Mouse (Mus musculus) Patski (cell line): Measurements from ENCODE around the gene Hoxa1. TPM values are rescaled to one million over a fixed set of nuclear protein-coding genes. Genes with fewer than 3 reads are reported as not detected.
A peak's percentile ranks its signal among the peaks of the same experiment; 100 is the strongest.

Experiments used
- ATAC-seq: fragments of 100-300 bp; one replicate; pipeline ENCODE4 v1.8.0; 2021
- CTCF ChIA-PET: fragments of 350-600 bp; sonication (Branson Sonifier 250); formaldehyde crosslinking; loops from one replicate; lab custom pipeline; 2022; ENCODE audit warnings: inconsistent platforms; lab: Charles Lee
- POLR2A ChIA-PET: fragments of 350-600 bp; sonication (Branson Sonifier 250); formaldehyde crosslinking; loops from one replicate; lab custom pipeline; 2022; ENCODE audit warnings: antibody characterized with exemption, inconsistent platforms; lab: Charles Lee
- DNase-seq: peaks from one replicate; pipeline ENCODE4 v3.0.0-alpha.2; 2011; ENCODE audit warnings: low read depth, low spot score
- H3K27me3 ChIP-seq: fragments of 371-371 bp; one replicate; pipeline ENCODE4 v1.5.1; 2021
- CTCF ChIP-seq: fragments of 100-300 bp; IDR thresholded peaks from one replicate; pipeline ENCODE4 v1.5.1; 2021
- in situ Hi-C: fragments of 300-500 bp; cut with MboI; formaldehyde crosslinking; loops from 3 replicates; pipeline ENCODE4 v1.11.1; 2018; ENCODE audit warnings: low pct_unique_long_range_greater_than_20kb, mixed read lengths
- polyA plus RNA-seq: library from polyadenylated mRNA; unstranded; gene quantifications from one replicate; pipeline ENCODE4 v1.2.3, GENCODE M21; 2021

Gene Hoxa1
- polyA plus RNA-seq, 1 experiment from 2014 or later: 3.6 TPM

- DNase-seq: no peak
These were observed 24.7 kb upstream of the Hoxa1 start for GRCm38 (mm10) chr6:52182793-52183192.

DNA sequence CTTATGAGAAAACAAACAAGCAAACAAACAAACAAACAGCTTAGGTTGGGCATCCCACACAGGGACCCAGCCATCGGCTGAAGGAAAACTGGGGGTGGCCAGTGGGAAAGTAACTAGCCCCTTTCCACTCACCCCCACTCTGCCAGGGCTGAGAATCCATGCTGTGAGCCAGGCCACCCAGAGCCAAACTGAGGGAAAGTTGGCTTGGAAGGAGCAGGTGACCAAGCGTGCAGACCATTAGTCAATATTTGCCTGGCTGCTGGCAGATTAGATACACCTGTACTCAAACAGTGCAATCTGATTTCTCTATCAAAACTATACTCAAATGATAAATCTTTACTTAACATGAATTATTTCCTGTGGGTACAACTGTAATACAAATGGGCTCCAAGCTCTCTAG lies 23.9 kb upstream of the Hoxa1 start:
- DNase-seq: no peak
- no peak for ATAC-seq
- no peaks in the 10 kb centered on the region for H3K27me3 ChIP-seq
- no peak for TF ChIP-seq CTCF
- ChIA-PET CTCF (interaction anchor here (1.3 to 1.6 kb wide), 2 partner anchors 23 to 180 kb away, joined by 4 read pairs; partner anchors contain the start of gene Hoxa5), POLR2A (interaction anchor here (0.6 to 16.4 kb wide), 6 partner anchors 7 to 1406 kb away, joined by 3 to 378 read pairs (median 4); partner anchors contain the start of genes Gm28308, Hoxa10, Hoxa3 and Hoxa6)
- in situ Hi-C loops: no loop called here

More at GRCm38 (mm10) chr6:52182793-52183192, 24.7 kb upstream of the Hoxa1 start:
- ChIA-PET CTCF (interaction anchor here (1.3 to 1.8 kb wide), 5 partner anchors 21 to 184 kb away, joined by 4 to 5 read pairs (median 5); partner anchors contain the start of gene Hoxa5), POLR2A (interaction anchor here (0.9 to 16.4 kb wide), 6 partner anchors 8 to 63 kb away, joined by 3 to 378 read pairs (median 4); partner anchors contain the start of genes Gm28308, Hoxa10, Hoxa11 and Hoxa3)
- H3K27me3 ChIP-seq: no peaks in the 10 kb centered on the region
- ATAC-seq: no peak
- in situ Hi-C loops: no loop called here
- no peak for TF ChIP-seq CTCF

DNA sequence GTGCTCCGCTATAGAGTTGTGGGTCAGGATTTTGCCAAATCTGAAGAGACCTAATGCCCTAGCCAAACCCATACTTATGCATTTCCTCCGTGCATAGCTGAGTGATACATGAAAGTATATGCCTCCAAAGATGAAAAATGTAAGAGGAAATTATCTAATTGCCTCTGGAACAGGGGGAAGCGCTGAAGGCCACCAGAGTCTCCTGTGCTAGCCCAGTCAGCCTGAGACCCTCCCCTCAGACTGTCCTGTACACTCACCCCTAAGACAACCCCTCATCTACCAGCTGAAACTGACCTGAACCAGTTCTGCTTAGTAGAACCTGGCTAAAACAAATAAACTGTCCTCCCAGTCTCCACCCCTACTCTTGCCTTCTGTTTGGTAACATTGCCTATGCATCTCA lies 22.6 kb upstream of the Hoxa1 start:
- ChIA-PET POLR2A (interaction anchor here (16.4 kb wide), 1 partner anchor 44 kb away, joined by 378 read pairs; the partner anchor contains the start of genes Gm28308, Hoxa10, Hoxa3 and Hoxa6), CTCF (interaction anchor here (1.6 kb wide), 1 partner anchor 20 kb away, joined by 4 read pairs; no protein-coding TSS in a partner anchor)
- DNase-seq (no peak), ATAC-seq (no peak)
- no peaks in the 10 kb centered on the region for H3K27me3 ChIP-seq
- in situ Hi-C loops: no loop called here
- no peak for TF ChIP-seq CTCF

DNA sequence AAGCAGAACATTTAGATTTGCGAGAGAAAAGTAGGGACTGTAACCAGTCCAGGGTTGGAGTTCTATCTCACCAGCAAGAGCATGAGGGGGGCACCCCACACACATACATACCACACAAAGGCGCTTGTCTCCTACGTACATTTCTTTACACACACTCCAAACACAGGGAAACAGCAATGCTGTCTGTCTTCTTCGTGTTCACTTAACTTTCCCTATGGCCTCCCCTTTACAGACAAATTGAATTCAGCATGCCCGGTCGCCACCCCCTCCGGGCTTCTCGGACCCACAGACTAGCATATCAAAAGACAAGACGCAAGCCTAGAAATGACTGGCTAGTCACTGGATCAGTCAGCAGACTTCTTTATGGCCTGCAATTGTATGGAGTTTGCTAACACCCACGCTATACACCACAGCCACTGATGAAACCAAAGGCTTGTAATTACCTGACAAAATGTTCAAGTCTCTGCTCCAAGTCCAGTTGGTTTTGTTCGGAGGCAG lies 22.1 kb upstream of the Hoxa1 start:
- no peak for ATAC-seq
- TF ChIP-seq CTCF: no peak
- H3K27me3 ChIP-seq: no peaks in the 10 kb centered on the region
- in situ Hi-C loops: no loop called here
- no peak for DNase-seq
- ChIA-PET CTCF (interaction anchor here (0.7 to 1.6 kb wide), 3 partner anchors 20 to 30 kb away, joined by 3 to 4 read pairs (median 3); no protein-coding TSS in a partner anchor), POLR2A (interaction anchor here (1.4 to 16.4 kb wide), 3 partner anchors 12 to 179 kb away, joined by 6 to 378 read pairs (median 6); partner anchors contain the start of genes Gm28308, Hoxa10, Hoxa3 and Hoxa4)

DNA sequence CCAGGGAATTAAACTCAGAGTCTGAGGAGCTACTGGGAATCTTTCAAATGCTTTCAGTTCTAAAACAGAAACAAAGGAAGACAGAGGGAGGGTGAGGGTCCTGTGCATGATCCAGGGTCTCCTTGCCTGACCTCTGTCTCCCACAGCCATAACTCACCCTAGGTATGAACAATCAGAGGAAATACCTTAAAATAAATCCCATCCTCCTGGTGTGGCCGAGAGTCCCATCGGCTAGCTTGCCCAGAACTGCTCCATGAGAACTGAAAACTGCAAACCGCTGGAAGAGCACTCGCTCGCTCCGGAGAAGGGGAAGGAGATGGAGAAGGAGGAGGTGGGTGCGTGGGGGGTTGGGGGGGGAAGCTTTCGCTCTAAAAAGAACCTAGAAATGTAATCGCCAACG lies 21.6 kb upstream of the Hoxa1 start:
- no peak for ATAC-seq
- POLR2A ChIA-PET: interaction anchor here (1.4 to 16.4 kb wide), 3 partner anchors 12 to 179 kb away, joined by 6 to 378 read pairs (median 6); partner anchors contain the start of genes Gm28308, Hoxa10, Hoxa3 and Hoxa4
- no peaks in the 10 kb centered on the region for H3K27me3 ChIP-seq

GRCm38 (mm10) chr6:52178918-52179665 lies 21.0 kb upstream of the Hoxa1 start:
- in situ Hi-C loops: loop anchor here (10.0 kb wide), 1 partner anchor 46 kb away; the partner anchor contains the start of gene Hoxa7

More for the DNA sequence above, 21.6 kb upstream of the Hoxa1 start:
- in situ Hi-C loops: loop anchor here (10.0 kb wide), 1 partner anchor 45 kb away; the partner anchor contains the start of gene Hoxa7
- TF ChIP-seq CTCF: no peak
- CTCF ChIA-PET: interaction anchor here (0.7 to 2.1 kb wide), 6 partner anchors 11 to 179 kb away, joined by 3 to 5 read pairs (median 3); partner anchors contain the start of gene Hoxa7
- DNase-seq: no peak

DNA sequence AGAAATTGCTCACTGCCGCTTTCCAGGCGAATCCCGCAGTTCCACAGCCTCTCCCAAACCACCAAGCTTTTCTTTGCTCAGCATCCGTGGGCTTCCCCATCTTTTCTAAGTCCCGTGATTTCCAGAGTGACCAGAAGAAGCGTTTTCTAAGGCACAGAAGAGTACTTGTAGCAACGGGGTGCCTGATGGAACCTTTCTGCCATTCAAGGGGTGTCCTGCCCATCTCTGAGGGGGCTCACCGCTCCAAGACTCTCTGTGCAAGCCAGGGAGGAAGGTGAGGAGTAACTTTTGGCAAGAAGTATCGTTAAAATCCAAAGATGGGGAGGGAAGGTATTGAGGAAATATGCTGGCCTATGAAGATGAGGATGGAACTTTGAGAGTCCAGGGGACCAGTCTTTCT lies 19.7 kb upstream of the Hoxa1 start:
- TF ChIP-seq CTCF: no peak
- no peak for ATAC-seq
- ChIA-PET POLR2A (interaction anchor here (0.8 to 16.4 kb wide), 7 partner anchors 14 to 68 kb away, joined by 3 to 378 read pairs (median 6); partner anchors contain the start of genes Gm28308, Hoxa1, Hoxa10 and Hoxa11), CTCF (interaction anchor here (0.7 to 2.1 kb wide), 11 partner anchors 18 to 68 kb away, joined by 3 to 8 read pairs (median 5); partner anchors contain the start of genes Hoxa11, Hoxa5, Hoxa7 and Hoxa9)
- in situ Hi-C loops: loop anchor here (10.0 kb wide), 1 partner anchor 47 kb away; the partner anchor contains the start of gene Hoxa7
- no peak for DNase-seq
- no peaks in the 10 kb centered on the region for H3K27me3 ChIP-seq

More at GRCm38 (mm10) chr6:52178918-52179665, 21.0 kb upstream of the Hoxa1 start:
- ATAC-seq (no peak), DNase-seq (no peak)
- CTCF ChIA-PET: interaction anchor here (0.7 to 2.1 kb wide), 10 partner anchors 10 to 178 kb away, joined by 3 to 8 read pairs (median 3); partner anchors contain the start of gene Hoxa7
- no peak for TF ChIP-seq CTCF
- H3K27me3 ChIP-seq: no peaks in the 10 kb centered on the region
- POLR2A ChIA-PET: interaction anchor here (1.2 to 16.4 kb wide), 7 partner anchors 13 to 178 kb away, joined by 3 to 378 read pairs (median 6); partner anchors contain the start of genes Gm28308, Hoxa10, Hoxa11 and Hoxa3

DNA sequence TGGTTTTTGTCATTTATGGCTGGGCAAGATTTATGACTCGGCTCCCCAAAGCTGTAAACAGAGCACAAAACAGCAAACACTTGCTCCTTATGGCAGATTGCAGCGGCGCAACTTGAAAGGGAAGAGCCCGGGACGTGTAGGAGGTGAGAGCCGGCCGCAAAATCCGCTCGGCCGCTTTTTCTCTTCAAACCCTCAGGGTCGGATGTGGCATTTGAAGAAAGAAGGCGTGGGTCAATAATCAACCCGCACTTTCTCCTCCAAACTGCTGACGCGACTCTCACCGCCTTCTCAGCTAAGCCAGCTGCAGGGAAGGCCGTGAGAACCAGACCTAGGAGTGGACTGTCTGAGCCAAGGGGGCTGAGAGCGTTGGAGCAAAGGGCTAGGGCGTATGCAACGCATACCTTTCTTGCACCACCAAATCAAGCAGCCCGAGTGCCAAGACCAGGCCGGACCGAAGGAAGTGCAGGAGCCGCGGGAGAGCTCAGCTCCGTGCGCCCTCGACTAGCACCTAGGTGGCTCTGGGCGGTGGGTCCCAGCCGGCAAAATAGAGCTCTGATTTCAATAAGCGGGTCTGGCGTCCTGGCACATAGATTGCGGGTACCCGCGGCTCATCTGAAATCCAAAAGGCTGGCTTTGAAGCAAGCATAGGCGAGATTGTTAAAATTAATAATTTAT lies 19.1 kb upstream of the Hoxa1 start, which contains the start of gene 5730596B20Rik:
5730596B20Rik (plus strand) TSS at position 438 of the 675 bp plus-strand sequence.
- no peak for TF ChIP-seq CTCF
- no peaks in the 10 kb centered on the region for H3K27me3 ChIP-seq
- ChIA-PET CTCF (interaction anchor here (0.8 to 1.8 kb wide), 11 partner anchors 15 to 69 kb away, joined by 3 to 6 read pairs (median 4); partner anchors contain the start of genes Hoxa11, Hoxa5 and Hoxa9), POLR2A (interaction anchor here (0.7 to 16.4 kb wide), 6 partner anchors 12 to 69 kb away, joined by 3 to 378 read pairs (median 5); partner anchors contain the start of genes Gm28308, Hoxa1, Hoxa10 and Hoxa11)
- ATAC-seq (peak; percentile 62), DNase-seq (peak; percentile 80)
- in situ Hi-C loops: loop anchor here (10.0 kb wide), 1 partner anchor 48 kb away; the partner anchor contains the start of gene Hoxa7
